Comparison of ENCODE assay signal across 10 mouse cellular contexts in the genomic region with DNA sequence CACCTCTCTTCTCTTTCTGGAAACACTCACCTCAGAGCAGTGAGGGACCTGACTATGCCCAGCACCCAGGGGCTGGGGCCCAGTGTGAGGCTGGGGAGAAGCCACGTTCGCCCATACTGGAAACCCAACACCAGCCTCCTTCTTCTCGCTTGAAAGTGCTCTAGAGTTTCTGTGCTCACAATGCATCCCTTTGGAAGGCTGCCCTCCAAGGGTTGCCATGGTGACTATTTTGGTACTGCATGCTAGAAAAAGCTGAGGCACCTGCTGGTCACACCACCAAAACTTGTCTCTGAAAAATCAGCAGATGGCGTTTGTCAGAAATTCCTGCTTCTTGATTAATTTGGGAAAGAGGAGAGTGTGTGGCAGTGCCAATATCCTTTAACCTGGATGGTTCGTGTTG.
DNase-seq lines count a peak whose midpoint lies in the region; ATAC-seq and TF ChIP-seq lines count a peak whose summit lies in the region.
"Had no signal": no experiment of that assay in that cellular context is flagged by ENCODE, and none has a peak within 500 bp of the region (broad histone marks: within the 10 kb centered on the region; RNA-seq: fewer than 3 reads in every experiment).

No protein-coding gene starts in this region.

- no peak overlapping the region for H3K9ac ChIP-seq in lung, embryonic 14.5 days
- no peak overlapping the region for H3K9ac ChIP-seq in lung, postnatal 0 days (replicated peaks; ENCODE audit: low read depth)
- H3K9ac ChIP-seq in forebrain, embryonic 14.5 days (ENCODE audit: low read length): no peak overlapping the region

- no peaks in the 10 kb centered on the region for H3K36me3 ChIP-seq in lung, embryonic 14.5 days (ENCODE audit: insufficient read depth)
- H3K36me3 ChIP-seq in lung, postnatal 0 days (ENCODE audit: insufficient read depth, low read length): no peaks in the 10 kb centered on the region
- H3K36me3 ChIP-seq in forebrain, embryonic 14.5 days (ENCODE audit: control insufficient read depth, insufficient read depth, low read length): no peaks in the 10 kb centered on the region

- no peak overlapping the region for H3K27ac ChIP-seq in lung, embryonic 14.5 days (ENCODE audit: low read depth)
- H3K27ac ChIP-seq in lung, postnatal 0 days (ENCODE audit: low read length): no peak overlapping the region
- H3K27ac ChIP-seq in forebrain, embryonic 14.5 days (ENCODE audit: low read depth, low read length): peak overlapping the region; percentile 53; the same call in 1 of the 2 replicates

- no peaks in the 10 kb centered on the region for H3K27me3 ChIP-seq in lung, embryonic 14.5 days (ENCODE audit: insufficient read depth, low read length)
- no peaks in the 10 kb centered on the region for H3K27me3 ChIP-seq in lung, postnatal 0 days (replicated peaks; ENCODE audit: insufficient read depth, low read length)
- no peaks in the 10 kb centered on the region for H3K27me3 ChIP-seq in forebrain, embryonic 14.5 days (replicated peaks; ENCODE audit: control insufficient read depth, insufficient read depth, low read length)

- peak; percentile 37 for DNase-seq in lung, embryonic 14.5 days
- no peak for DNase-seq in lung, postnatal 0 days (ENCODE audit: low spot score)
- DNase-seq in forebrain, embryonic 14.5 days (ENCODE audit: low spot score): peak; percentile 91
- DNase-seq in layer of hippocampus, postnatal 14 days (ENCODE audit: low spot score in 2 of 2): peak; percentile 87 to 95
- peak; percentile 87 for DNase-seq in right cerebral cortex, postnatal 25 days
- no peak for DNase-seq in heart, adult 9 months (ENCODE audit: low spot score in 2 of 2)
- no peak for DNase-seq in thymus, postnatal 4 days
- DNase-seq in adrenal gland, postnatal 36 days: no peak
- DNase-seq: gastrocnemius, postnatal 14 days; kidney, postnatal 10 days had no signal

- no peak for TF ChIP-seq CTCF in lung, embryonic 14.5 days (IDR thresholded peaks at IDR 0.05; ENCODE audit: low read depth)
- no peak for TF ChIP-seq CTCF in lung, postnatal 0 days (IDR thresholded peaks at IDR 0.05)

- WGBS in lung, embryonic 14.5 days: 43% methylated on average over 5 of the region's 5 CpGs
- WGBS in lung, postnatal 0 days: 42% methylated on average over 5 of the region's 5 CpGs
- whole genome bisulfite sequencing in forebrain, embryonic 14.5 days: 20% methylated on average over 5 of the region's 5 CpGs

- no peak for TF ChIP-seq EP300 in lung, postnatal 0 days (IDR thresholded peaks at IDR 0.05)

- no peak for ATAC-seq in lung, embryonic 14.5 days (ENCODE audit: insufficient read depth)
- ATAC-seq in lung, postnatal 0 days: no peak
- ATAC-seq in forebrain, embryonic 14.5 days: peak; percentile 70

- no peak overlapping the region for H3K4me3 ChIP-seq in lung, embryonic 14.5 days (ENCODE audit: low read depth, low read length)
- no peak overlapping the region for H3K4me3 ChIP-seq in lung, postnatal 0 days (ENCODE audit: low read depth, low read length)
- H3K4me3 ChIP-seq in forebrain, embryonic 14.5 days (ENCODE audit: low read depth, low read length): no peak overlapping the region

- H3K9me3 ChIP-seq in lung, embryonic 14.5 days (ENCODE audit: low read depth, low read length): no peaks in the 10 kb centered on the region
- no peaks in the 10 kb centered on the region for H3K9me3 ChIP-seq in lung, postnatal 0 days (ENCODE audit: low read length)
- H3K9me3 ChIP-seq in forebrain, embryonic 14.5 days (replicated peaks; ENCODE audit: control insufficient read depth, low read length): no peaks in the 10 kb centered on the region

- no peak overlapping the region for H3K4me2 ChIP-seq in lung, embryonic 14.5 days
- no peak overlapping the region for H3K4me2 ChIP-seq in lung, postnatal 0 days (replicated peaks; ENCODE audit: low read depth, low read length)
- H3K4me2 ChIP-seq in forebrain, embryonic 14.5 days (ENCODE audit: low read length): no peak overlapping the region

- no peaks in the 10 kb centered on the region for H3K4me1 ChIP-seq in lung, embryonic 14.5 days (ENCODE audit: insufficient read depth)
- no peaks in the 10 kb centered on the region for H3K4me1 ChIP-seq in lung, postnatal 0 days (ENCODE audit: insufficient read depth, low read depth, low read length)
- H3K4me1 ChIP-seq in forebrain, embryonic 14.5 days (ENCODE audit: control insufficient read depth, insufficient read depth, low read length): peaks cover 13% of the 10 kb centered on the region

Comparison
In these comparisons a context has a peak if more than half of its experiments do, and no peak if none do; other contexts are left out.
1. DNase-seq: peak in lung, embryonic 14.5 days (single experiment), forebrain, embryonic 14.5 days (single experiment), layer of hippocampus, postnatal 14 days (2 of 2) and right cerebral cortex, postnatal 25 days (single experiment); none in lung, postnatal 0 days (single experiment), heart, adult 9 months (0 of 2), thymus, postnatal 4 days (single experiment) and adrenal gland, postnatal 36 days (0 of 2).